Mouse (Mus musculus) CH12.LX (cell line): Measurements from ENCODE around the gene Grid1. TPM values are rescaled to one million over a fixed set of nuclear protein-coding genes. Genes with fewer than 3 reads are reported as not detected.

Source experiments
- DNase-seq: peaks from one replicate; pipeline ENCODE4 v3.0.0-alpha.2; 2013; ENCODE audit errors: extremely low read depth
- H3K27ac ChIP-seq: 2 replicates; pipeline ENCODE4 v1.5.1; 2012; ENCODE audit warnings: low read depth, mild to moderate bottlenecking, control low read depth, moderate library complexity; ENCODE audit not compliant: insufficient read depth
- H3K27me3 ChIP-seq: replicated peaks from 2 replicates; pipeline ENCODE3; 2012; ENCODE audit warnings: inconsistent platforms
- H3K36me3 ChIP-seq, 2 experiments: replicated peaks in 1 of 2; 2 replicates each; pipeline versions ENCODE3 to v1.6.1; 2012; ENCODE audit warnings: inconsistent platforms in 1 of 2, low read length in 1 of 2, mild to moderate bottlenecking in 1 of 2, mixed read lengths in 1 of 2, moderate library complexity in 1 of 2; ENCODE audit not compliant: control insufficient read depth in 1 of 2, insufficient read depth in 1 of 2
- H3K4me1 ChIP-seq, 2 experiments: 2 replicates each; pipeline ENCODE4 v1.6.1; 2012; ENCODE audit warnings: inconsistent platforms in 1 of 2, moderate library complexity in 1 of 2; ENCODE audit not compliant: insufficient read depth in 2 of 2, control insufficient read depth in 1 of 2
- H3K4me2 ChIP-seq: 2 replicates; pipeline ENCODE4 v1.6.1; 2012; ENCODE audit warnings: low read depth, mild to moderate bottlenecking, control low read depth; ENCODE audit not compliant: poor library complexity, insufficient read depth, severe bottlenecking
- H3K4me3 ChIP-seq, 3 experiments: fragments of 150-350 bp in 1 of 3; sonication (generic) in 1 of 3; replicated peaks in 1 of 3; 2 replicates each; pipeline versions ENCODE3 to v1.5.1; 2011 to 2012; ENCODE audit warnings: low read depth in 2 of 3, low read length in 2 of 3, mild to moderate bottlenecking in 2 of 3, moderate library complexity in 2 of 3, control low read depth in 1 of 3, improper control_type of control experiment in 1 of 3, inconsistent platforms in 1 of 3, mixed read lengths in 1 of 3; ENCODE audit not compliant: poor library complexity in 1 of 3
- H3K79me2 ChIP-seq: replicated peaks from 2 replicates; pipeline ENCODE4 v1.6.1; 2012; ENCODE audit warnings: mild to moderate bottlenecking, moderate library complexity; ENCODE audit not compliant: control insufficient read depth, poor library complexity, insufficient read depth, severe bottlenecking; ENCODE audit errors: extremely low read depth
- H3K9ac ChIP-seq: 2 replicates; pipeline ENCODE4 v1.6.1; 2012; ENCODE audit warnings: low read depth, mild to moderate bottlenecking, control low read depth, moderate library complexity; ENCODE audit not compliant: insufficient read depth
- H3K9me3 ChIP-seq: replicated peaks from 2 replicates; pipeline ENCODE3; 2012; ENCODE audit warnings: low read length, inconsistent platforms, mixed read lengths
- CHD1 ChIP-seq: IDR thresholded peaks from 2 replicates; pipeline ENCODE4 v1.6.1; 2012; ENCODE audit warnings: low read depth, low read length, improper control_type of control experiment, inconsistent platforms
- CHD2 ChIP-seq: IDR thresholded peaks from 2 replicates; pipeline ENCODE4 v1.6.1; 2011; ENCODE audit warnings: low read length, improper control_type of control experiment
- EP300 ChIP-seq: IDR thresholded peaks from 2 replicates; pipeline ENCODE4 v1.6.1; 2011; ENCODE audit warnings: low read length, improper control_type of control experiment
- ETS1 ChIP-seq: conservative IDR thresholded peaks from 2 replicates; pipeline ENCODE4 v1.6.1; 2012; ENCODE audit warnings: low read depth, mild to moderate bottlenecking, inconsistent platforms, low read length, improper control_type of control experiment, moderate library complexity
- JUN ChIP-seq: IDR thresholded peaks from 2 replicates; pipeline ENCODE4 v1.6.1; 2011; ENCODE audit warnings: low read depth, mild to moderate bottlenecking, low read length, improper control_type of control experiment, moderate library complexity; ENCODE audit not compliant: insufficient read depth
- KAT2A ChIP-seq: IDR thresholded peaks from 2 replicates; pipeline ENCODE4 v1.6.1; 2012; ENCODE audit warnings: low read length, improper control_type of control experiment, inconsistent platforms; ENCODE audit not compliant: insufficient replicate concordance
- MAFK ChIP-seq: IDR thresholded peaks from 2 replicates; pipeline ENCODE4 v1.6.1; 2011; ENCODE audit warnings: low read length, improper control_type of control experiment; ENCODE audit not compliant: insufficient replicate concordance
- MAX ChIP-seq: IDR thresholded peaks from 2 replicates; pipeline ENCODE4 v1.6.1; 2011; ENCODE audit warnings: low read length, improper control_type of control experiment
- MEF2A ChIP-seq: IDR thresholded peaks from 2 replicates; pipeline ENCODE4 v1.6.1; 2014; ENCODE audit warnings: low read depth, mild to moderate bottlenecking, inconsistent platforms, low read length, improper control_type of control experiment, borderline replicate concordance
- NRF1 ChIP-seq: IDR thresholded peaks from 2 replicates; pipeline ENCODE4 v1.6.1; 2014; ENCODE audit warnings: low read depth, mild to moderate bottlenecking, inconsistent platforms, low read length, improper control_type of control experiment, moderate library complexity
- PAX5 ChIP-seq: IDR thresholded peaks from 2 replicates; pipeline ENCODE4 v1.6.1; 2012; ENCODE audit warnings: low read length, inconsistent platforms, mixed read lengths
- POLR2A ChIP-seq: IDR thresholded peaks from 2 replicates; pipeline ENCODE4 v1.6.1; 2011; ENCODE audit warnings: low read depth, mild to moderate bottlenecking, improper control_type of control experiment, low read length
- POLR2AphosphoS2 ChIP-seq: IDR thresholded peaks from 2 replicates; pipeline ENCODE4 v1.6.1; 2011; ENCODE audit warnings: low read depth, low read length, improper control_type of control experiment
- TBP ChIP-seq: conservative IDR thresholded peaks from 2 replicates; pipeline ENCODE4 v1.6.1; 2011; ENCODE audit warnings: low read depth, low read length, improper control_type of control experiment
- UBTF ChIP-seq: IDR thresholded peaks from 2 replicates; pipeline ENCODE4 v1.6.1; 2012; ENCODE audit warnings: low read depth, mild to moderate bottlenecking, inconsistent platforms, low read length, improper control_type of control experiment, moderate library complexity
- USF2 ChIP-seq: conservative IDR thresholded peaks from 2 replicates; pipeline ENCODE4 v1.6.1; 2011; ENCODE audit warnings: low read depth, low read length, improper control_type of control experiment
- ZC3H11A ChIP-seq: IDR thresholded peaks from 2 replicates; pipeline ENCODE4 v1.6.1; 2012; ENCODE audit warnings: low read depth, mild to moderate bottlenecking, inconsistent platforms, low read length, improper control_type of control experiment
- dilution Hi-C: fragments of 300-500 bp; cut with MboI; formaldehyde crosslinking; loops from 2 replicates; pipeline ENCODE4 v1.14.3; 2020; ENCODE audit warnings: low sequenced_read_pairs; ENCODE audit not compliant: extremely low pct_unique_long_range_greater_than_20kb, extremely low pct_ligation_motif_present
- in situ Hi-C: fragments of 300-500 bp; cut with MboI; formaldehyde crosslinking; loops from 3 replicates; pipeline ENCODE4 v1.14.3; 2019; ENCODE audit warnings: low sequenced_read_pairs, low pct_ligation_motif_present, low pct_unique_long_range_greater_than_20kb, mixed read lengths
- polyA plus RNA-seq: library from polyadenylated mRNA; unstranded; fragments of >175 nt; gene quantifications from 2 replicates; pipeline ENCODE4 v1.2.1, GENCODE M21; 2012; ENCODE audit warnings: low read depth; ENCODE audit not compliant: insufficient read length
- total RNA-seq, 2 experiments: library from RNA; depleted of rRNA; stranded (reverse); fragments of 300-350 nt in 1 of 2; fragments of >200 nt in 1 of 2; gene quantifications; 2 replicates each; pipeline ENCODE4 v1.2.3; 2012 to 2014

The Grid1 gene
- total and polyA plus RNA-seq, 3 experiments, result not detected

DNA sequence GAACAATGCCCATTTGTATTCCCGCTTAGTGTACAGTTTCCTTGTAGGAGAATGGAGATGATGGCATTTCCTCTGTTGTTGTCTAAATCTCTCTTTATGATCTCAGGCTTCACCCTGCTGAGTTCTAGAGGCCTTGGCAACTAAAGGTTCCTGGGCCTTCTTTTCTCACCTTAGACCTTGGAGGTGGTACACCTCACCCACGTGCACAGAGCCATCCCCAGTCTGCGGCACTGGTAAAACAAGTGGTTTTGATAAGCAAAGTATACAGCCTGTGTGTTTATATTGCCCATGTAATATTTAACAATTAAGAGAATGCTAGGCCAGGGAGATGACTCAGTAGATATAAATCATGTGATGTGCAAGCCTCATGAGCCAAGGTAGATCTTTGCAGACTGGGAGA lies 718.9 kb downstream of the Grid1 start:
- in situ Hi-C loops, result no loop called here
- TF ChIP-seq MAX, result no peak
- TF ChIP-seq, all 38 proteins: peak for 0
- H3K4me2 ChIP-seq, result no peak overlapping the region
- no peaks in the 10 kb centered on the region for H3K36me3 ChIP-seq
- H3K4me3 ChIP-seq, result no peak overlapping the region
- dilution Hi-C loops, result no loop called here
- H3K79me2 ChIP-seq, result no peaks in the 10 kb centered on the region
- no peak overlapping the region for H3K27ac ChIP-seq
- DNase-seq, result no peak
- H3K9me3 ChIP-seq, result peaks cover 28% of the 10 kb centered on the region
- no peaks in the 10 kb centered on the region for H3K4me1 ChIP-seq
- H3K9ac ChIP-seq, result no peak overlapping the region
- H3K27me3 ChIP-seq, result no peaks in the 10 kb centered on the region

DNA sequence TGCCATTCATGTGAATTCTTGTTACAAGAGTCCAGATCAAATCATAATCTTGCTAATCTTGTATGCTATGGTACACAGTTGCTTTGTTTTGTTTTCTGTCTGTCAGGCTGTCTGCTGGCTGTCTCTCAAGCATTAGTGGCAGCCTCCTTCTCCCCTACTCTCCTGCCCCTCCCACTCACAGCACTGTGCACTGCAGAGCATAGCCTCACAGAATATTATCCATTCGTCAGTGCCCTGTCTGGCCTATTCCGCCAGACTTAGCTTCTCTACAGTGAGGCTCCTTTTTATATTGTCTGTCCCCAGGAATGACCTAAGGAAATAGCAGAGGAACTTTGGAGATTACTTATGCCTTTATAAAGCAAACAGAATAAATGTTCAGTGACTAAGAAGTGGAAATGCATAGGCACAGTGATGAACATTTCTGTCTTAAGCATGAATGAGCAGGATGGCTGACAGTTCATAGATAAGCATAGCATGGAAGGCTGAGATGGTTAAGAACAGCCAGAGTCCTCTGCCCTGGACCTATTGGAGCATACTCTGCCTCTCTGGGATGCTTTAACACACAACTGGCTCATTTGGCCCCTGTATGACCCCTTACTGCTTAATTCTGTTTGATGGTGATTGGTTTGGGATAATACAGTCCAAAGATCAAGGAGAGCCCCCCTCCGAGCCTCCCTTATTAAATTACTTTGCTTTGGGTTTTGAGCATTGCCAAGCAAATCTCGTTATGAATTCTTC lies 721.5 kb downstream of the Grid1 start:
- Histone ChIP-seq H3K9ac (no peak overlapping the region), H3K4me1 (no peaks in the 10 kb centered on the region), H3K4me3 (no peak overlapping the region), H3K4me2 (no peak overlapping the region)
- no peak for TF ChIP-seq ZC3H11A
- no peak for TF ChIP-seq MAX
- TF ChIP-seq KAT2A, result no peak
- TF ChIP-seq EP300, result no peak
- TF ChIP-seq, all 38 proteins: peak for 0
- H3K27me3 ChIP-seq, result no peaks in the 10 kb centered on the region
- H3K36me3 ChIP-seq, result no peaks in the 10 kb centered on the region
- H3K79me2 ChIP-seq, result no peaks in the 10 kb centered on the region
- in situ Hi-C loops (no loop called here), dilution Hi-C loops (no loop called here)
- H3K27ac ChIP-seq, result no peak overlapping the region
- peaks cover 21% of the 10 kb centered on the region for H3K9me3 ChIP-seq
- no peak for DNase-seq

DNA sequence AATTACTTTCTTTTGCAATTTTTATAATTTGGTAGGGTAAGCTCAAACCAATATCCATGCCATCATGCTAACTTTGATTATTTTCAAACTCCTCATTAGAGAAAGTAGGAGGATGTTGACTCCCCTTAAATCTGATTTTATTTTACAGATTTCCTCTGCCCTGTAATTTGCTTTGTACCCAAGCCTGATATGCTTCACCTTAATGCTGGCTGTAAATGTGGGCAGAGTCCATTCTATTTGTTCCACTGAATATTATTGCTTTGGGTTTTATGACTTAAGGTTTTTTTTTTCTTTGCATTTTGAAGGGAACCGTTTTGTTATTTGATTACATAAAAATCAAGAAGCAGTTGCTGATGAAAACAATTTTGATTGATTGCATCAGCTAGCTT lies 722.1 kb downstream of the Grid1 start:
- no peak overlapping the region for H3K4me3 ChIP-seq
- H3K36me3 ChIP-seq, result no peaks in the 10 kb centered on the region
- no peak for DNase-seq
- no peak overlapping the region for H3K9ac ChIP-seq
- H3K27me3 ChIP-seq, result no peaks in the 10 kb centered on the region
- H3K79me2 ChIP-seq, result no peaks in the 10 kb centered on the region
- no peaks in the 10 kb centered on the region for H3K4me1 ChIP-seq
- no peak overlapping the region for H3K27ac ChIP-seq
- no peak for TF ChIP-seq PAX5
- TF ChIP-seq CHD1, result no peak
- no peak for TF ChIP-seq POLR2A
- TF ChIP-seq CHD2, result no peak
- no peak for TF ChIP-seq MAFK
- no peak for TF ChIP-seq TBP
- TF ChIP-seq NRF1, result no peak
- no peak for TF ChIP-seq UBTF
- no peak for TF ChIP-seq MEF2A
- no peak for TF ChIP-seq ETS1
- TF ChIP-seq JUN, result no peak
- TF ChIP-seq KAT2A, result no peak
- no peak for TF ChIP-seq POLR2AphosphoS2
- no peak for TF ChIP-seq USF2
- TF ChIP-seq MAX, result no peak
- no peak overlapping the region for H3K4me2 ChIP-seq
- dilution Hi-C loops (no loop called here), in situ Hi-C loops (no loop called here)
- peaks cover 21% of the 10 kb centered on the region for H3K9me3 ChIP-seq
